Mouse (Mus musculus) kidney, adult 2 months (tissue): ENCODE measurements at regions not wholly inside any gene's neighbourhood (a gene's known extent, or its start where the extent isn't known, plus 50 kb on each side); places are given as distances from the start of the nearest gene placed in this dataset.

ENCODE experiments used
- DNase-seq: peaks from one replicate; pipeline ENCODE4 v3.0.0; 2021
- H3K27ac ChIP-seq: fragments of 200-500 bp; 2 replicates; pipeline ENCODE4 v1.5.1; 2012; ENCODE audit warnings: low read depth, low read length, control low read depth, inconsistent platforms; ENCODE audit not compliant: insufficient read depth
- H3K27me3 ChIP-seq: fragments of 200-500 bp; replicated peaks from 2 replicates; pipeline ENCODE4 v1.6.1; 2012; ENCODE audit warnings: mild to moderate bottlenecking, moderate library complexity, low read length, inconsistent platforms; ENCODE audit not compliant: control insufficient read depth, insufficient read depth
- H3K36me3 ChIP-seq: fragments of 200-500 bp; 2 replicates; pipeline ENCODE4 v1.6.1; 2012; ENCODE audit warnings: mild to moderate bottlenecking, moderate library complexity, low read length, inconsistent platforms; ENCODE audit not compliant: control insufficient read depth, insufficient read depth
- H3K4me1 ChIP-seq: fragments of 200-500 bp; 2 replicates; pipeline ENCODE4 v1.6.1; 2011; ENCODE audit warnings: low read length; ENCODE audit not compliant: control insufficient read depth, insufficient read depth
- H3K4me3 ChIP-seq: fragments of 200-500 bp; 2 replicates; pipeline ENCODE4 v1.5.1; 2011; ENCODE audit warnings: mild to moderate bottlenecking, low read depth, low read length, control low read depth; ENCODE audit not compliant: insufficient read depth
- CTCF ChIP-seq: fragments of 200-500 bp; conservative IDR thresholded peaks from 2 replicates; pipeline ENCODE4 v1.5.1; 2011; ENCODE audit warnings: low read depth, mild to moderate bottlenecking, control low read depth, low read length, moderate library complexity, mixed read lengths; ENCODE audit not compliant: insufficient read depth, insufficient read length
- POLR2A ChIP-seq: fragments of 200-500 bp; IDR thresholded peaks from one replicate; pipeline ENCODE4 v1.6.1; 2011; ENCODE audit warnings: low read depth, low read length, control low read depth
- WGBS: fragments of 180-500 bp; shearing (Covaris S2); methylation state at CpG from one replicate; pipeline ENCODE4 v1.1.7; 2018; 5-methylcytosine and 5-hydroxymethylcytosine counted together

DNA sequence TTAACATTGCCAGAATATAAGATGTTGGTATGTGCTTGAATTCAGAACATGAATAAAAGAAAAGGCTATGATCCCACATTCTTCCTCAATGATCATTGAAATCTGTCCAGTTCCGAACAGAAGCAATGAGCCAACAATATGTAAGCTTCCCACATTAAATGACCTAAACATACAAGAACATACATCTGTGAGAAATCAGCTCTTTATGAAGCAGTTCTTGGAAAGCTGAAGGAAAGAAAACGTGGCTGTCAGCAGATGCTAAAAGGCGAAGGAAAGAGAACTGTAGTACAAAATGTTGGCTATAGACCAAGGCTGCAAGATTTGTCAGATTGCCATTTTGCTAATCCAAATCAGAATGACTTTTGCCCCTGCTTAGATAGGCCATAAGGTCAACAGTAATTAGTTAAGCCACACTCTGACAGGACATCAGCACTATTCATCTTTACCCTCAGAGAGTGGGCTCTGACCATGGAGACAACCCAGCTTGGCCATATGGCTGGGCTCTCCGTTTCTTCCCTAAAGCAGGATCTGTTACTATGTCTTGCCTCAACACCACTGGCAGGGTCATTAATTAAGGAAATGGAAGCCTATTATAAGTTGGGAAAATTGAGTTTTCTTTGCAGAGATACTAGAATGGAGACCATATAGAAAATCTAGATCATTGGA, 76.1 kb upstream of the Gm4301 start:
- Histone ChIP-seq H3K36me3 (no peaks in the 10 kb centered on the region), H3K27ac (no peak overlapping the region), H3K4me1 (no peaks in the 10 kb centered on the region), H3K27me3 (no peaks in the 10 kb centered on the region), H3K4me3 (no peak overlapping the region)
- DNase-seq: peak; percentile 2
- 71% methylated on average over 4 of the region's 4 CpGs for WGBS
- TF ChIP-seq POLR2A (no peak), CTCF (no peak)

DNA sequence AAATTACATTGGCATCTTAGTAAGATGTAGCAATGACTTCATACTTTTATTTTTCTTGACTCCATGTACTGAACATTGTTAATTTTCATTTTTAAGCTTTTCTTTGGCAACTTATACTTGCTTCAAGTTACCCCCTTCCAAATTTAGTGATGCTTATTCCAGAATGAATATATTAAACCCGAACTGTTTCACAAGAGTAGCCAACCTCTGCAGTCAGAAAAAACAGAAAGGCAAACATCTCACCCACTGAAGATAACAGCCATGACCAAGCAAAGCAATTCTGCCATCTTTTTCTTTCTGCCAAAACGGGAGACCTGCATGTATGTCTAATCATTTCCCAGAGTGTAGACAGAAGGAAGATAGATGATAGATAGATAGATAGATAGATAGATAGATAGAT, 72.0 kb upstream of the Gm4301 start:
- no peak for DNase-seq
- WGBS: 65% methylated on average over 2 of the region's 2 CpGs
- Histone ChIP-seq H3K27me3 (no peaks in the 10 kb centered on the region), H3K27ac (no peak overlapping the region), H3K36me3 (no peaks in the 10 kb centered on the region), H3K4me1 (no peaks in the 10 kb centered on the region), H3K4me3 (no peak overlapping the region)
- TF ChIP-seq POLR2A: no peak
- TF ChIP-seq CTCF: no peak

GRCm38 (mm10) chr10:100264066-100264465, 71.4 kb upstream of the Gm4301 start:
- H3K27me3 ChIP-seq: no peaks in the 10 kb centered on the region
- peak; percentile 9 for DNase-seq
- H3K4me3 ChIP-seq: no peak overlapping the region
- no peak overlapping the region for H3K27ac ChIP-seq
- 24% methylated on average over 2 of the region's 2 CpGs for WGBS
- H3K36me3 ChIP-seq: no peaks in the 10 kb centered on the region
- no peaks in the 10 kb centered on the region for H3K4me1 ChIP-seq
- TF ChIP-seq POLR2A (no peak), CTCF (no peak)

GRCm38 (mm10) chr10:100282471-100282870, 53.0 kb upstream of the Gm4301 start:
- H3K4me1 ChIP-seq: no peaks in the 10 kb centered on the region
- H3K27me3 ChIP-seq: no peaks in the 10 kb centered on the region
- no peak for TF ChIP-seq CTCF
- no peak for TF ChIP-seq POLR2A

More at GRCm38 (mm10) chr10:100282471-100282870, 53.0 kb upstream of the Gm4301 start:
- no peak overlapping the region for H3K27ac ChIP-seq
- no peaks in the 10 kb centered on the region for H3K36me3 ChIP-seq
- no peak overlapping the region for H3K4me3 ChIP-seq
- DNase-seq: no peak
